Mouse (Mus musculus) heart, adult 2 months (tissue): ENCODE measurements around the gene Fads6. TPM values are rescaled to one million over a fixed set of nuclear protein-coding genes. Genes with fewer than 3 reads are reported as not detected.

Experiments used
- DNase-seq, 2 experiments: peaks; one replicate each; pipeline ENCODE4 v3.0.0; 2021
- H3K27ac ChIP-seq: fragments of 200-600 bp; 2 replicates; pipeline ENCODE4 v1.8.1; 2022
- H3K27me3 ChIP-seq: fragments of 200-500 bp; 2 replicates; pipeline ENCODE4 v1.6.1; 2012; ENCODE audit warnings: mild to moderate bottlenecking, low read length, inconsistent platforms, mixed read lengths; ENCODE audit not compliant: control insufficient read depth, insufficient read depth
- H3K36me3 ChIP-seq: fragments of 200-500 bp; 2 replicates; pipeline ENCODE4 v1.6.1; 2012; ENCODE audit warnings: low read length, inconsistent platforms; ENCODE audit not compliant: control insufficient read depth, insufficient read depth
- H3K4me1 ChIP-seq: fragments of 200-500 bp; 2 replicates; pipeline ENCODE4 v1.6.1; 2011; ENCODE audit warnings: low read length; ENCODE audit not compliant: control insufficient read depth, insufficient read depth
- H3K4me3 ChIP-seq: fragments of 200-600 bp; 2 replicates; pipeline ENCODE4 v1.8.1; 2022
- H3K79me2 ChIP-seq: fragments of 200-500 bp; replicated peaks from 2 replicates; pipeline ENCODE4 v1.6.1; 2012; ENCODE audit warnings: mild to moderate bottlenecking, inconsistent platforms, low read length, moderate library complexity, mixed read lengths; ENCODE audit not compliant: control insufficient read depth, insufficient read depth
- H3K9ac ChIP-seq: fragments of 200-500 bp; 2 replicates; pipeline ENCODE4 v1.6.1; 2012; ENCODE audit warnings: low read depth, mild to moderate bottlenecking, control low read depth, inconsistent platforms, low read length, mixed read lengths
- CTCF ChIP-seq: fragments of 200-600 bp; IDR thresholded peaks from 2 replicates; pipeline ENCODE4 v1.8.1; 2022; ENCODE audit warnings: antibody characterized with exemption, mild to moderate bottlenecking, moderate library complexity
- EP300 ChIP-seq: fragments of 200-500 bp; IDR thresholded peaks from 2 replicates; pipeline ENCODE4 v1.6.1; 2011; ENCODE audit warnings: low read depth, low read length, control low read depth; ENCODE audit not compliant: insufficient read depth
- POLR2A ChIP-seq: fragments of 200-500 bp; IDR thresholded peaks from 2 replicates; pipeline ENCODE4 v1.6.1; 2011; ENCODE audit warnings: mild to moderate bottlenecking, low read depth, low read length, control low read depth; ENCODE audit not compliant: insufficient read depth
- WGBS: fragments of 180-500 bp; shearing (Covaris S2); methylation state at CpG from one replicate; pipeline ENCODE4 v1.1.7; 2018; 5-methylcytosine and 5-hydroxymethylcytosine counted together
- intact Hi-C: fragments of 180-260 bp; cut with DNase I; formaldehyde crosslinking; loops from one replicate; pipeline ENCODE4 v1.15.1; 2025
- polyA plus RNA-seq: library from polyadenylated mRNA; depleted of rRNA; stranded (reverse); fragments of >200 nt; gene quantifications from 2 replicates; pipeline ENCODE4 v1.2.3, GENCODE M21; 2012
- total RNA-seq, 2 experiments: library from RNA; stranded (reverse); gene quantifications; 2 replicates each; pipeline ENCODE4 v1.2.3; 2021

The Fads6 gene
- total and polyA plus RNA-seq, 3 experiments = 1.6 to 1.9 (median 1.8) TPM

DNA sequence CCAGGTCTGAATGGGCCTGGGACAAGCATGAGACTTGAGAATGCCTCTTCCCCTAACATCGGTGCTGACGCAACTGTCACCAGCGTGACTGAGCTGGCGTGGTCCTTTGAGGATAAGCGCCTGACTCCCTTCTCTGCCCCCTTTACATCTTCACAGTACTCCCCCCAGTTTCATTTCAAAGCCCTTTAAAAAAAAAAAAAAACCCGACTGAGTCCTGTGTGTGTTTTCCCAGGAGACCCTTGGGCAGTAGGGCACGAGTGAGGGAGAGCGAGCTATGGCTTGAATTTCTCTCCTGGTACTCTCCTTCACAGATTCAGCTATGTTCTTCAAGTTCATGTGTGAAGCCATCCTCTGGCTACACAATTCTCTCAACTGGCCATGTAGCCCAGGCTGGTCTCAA, 697 bp upstream of the Fads6 start:
- TF ChIP-seq EP300 (no peak), POLR2A (no peak), CTCF (no peak)
- no peak for DNase-seq
- intact Hi-C loops = no loop called here
- H3K4me3 ChIP-seq = no peak overlapping the region
- H3K4me1 ChIP-seq = no peaks in the 10 kb centered on the region
- H3K27me3 ChIP-seq = 0 out of 2 replicates have a peak, but pooled peaks cover 3% of the 10 kb centered on the region
- 76% methylated on average over 8 of the region's 8 CpGs for WGBS
- H3K27ac ChIP-seq = no peak overlapping the region
- H3K9ac ChIP-seq = no peak overlapping the region
- no peaks in the 10 kb centered on the region for H3K79me2 ChIP-seq
- no peaks in the 10 kb centered on the region for H3K36me3 ChIP-seq

DNA sequence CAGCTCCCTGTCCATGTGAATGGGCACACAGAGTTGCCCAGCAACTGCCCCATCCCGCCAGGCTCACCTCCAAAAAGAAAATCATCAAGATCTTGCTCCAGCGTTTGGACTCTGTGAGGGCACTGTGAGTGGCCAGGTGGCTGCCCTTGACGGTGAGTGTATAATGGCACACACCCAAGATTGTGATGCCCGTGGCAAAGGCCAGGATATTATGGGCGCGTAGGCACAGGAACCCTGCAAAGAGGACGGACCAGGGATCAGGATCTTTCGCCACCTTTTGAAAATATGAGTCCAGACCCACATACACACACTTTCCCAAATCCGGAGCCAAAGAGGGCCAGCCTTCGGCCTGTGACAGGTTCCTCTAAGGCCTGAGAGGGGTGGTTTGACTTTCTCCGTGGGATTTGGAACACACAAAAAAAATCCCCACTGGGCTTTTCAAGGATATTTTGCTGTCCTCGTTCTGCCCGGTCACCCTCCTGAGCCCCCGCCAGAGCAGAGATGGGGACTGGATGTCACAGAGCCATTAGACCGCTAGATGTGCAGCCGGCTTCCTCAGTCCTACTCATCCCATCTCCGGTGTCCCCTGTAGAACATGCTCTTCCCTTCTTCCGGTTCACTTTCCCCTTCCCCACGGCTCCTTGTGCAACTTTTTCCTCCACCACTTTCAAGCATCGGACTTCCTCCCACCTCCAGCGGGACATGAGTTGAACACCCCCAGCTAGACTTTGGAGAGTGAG, 822 bp downstream of the Fads6 start:
- TF ChIP-seq EP300 = no peak
- no peak for DNase-seq
- no peaks in the 10 kb centered on the region for H3K79me2 ChIP-seq
- H3K27ac ChIP-seq = no peak overlapping the region
- H3K4me1 ChIP-seq = no peaks in the 10 kb centered on the region
- no peaks in the 10 kb centered on the region for H3K36me3 ChIP-seq
- peak overlapping the region; percentile 59; the same call in 1 of the 2 replicates for H3K4me3 ChIP-seq
- intact Hi-C loops = no loop called here
- WGBS = 46% methylated on average over 21 of the region's 21 CpGs
- peak overlapping the region; percentile 10 for H3K9ac ChIP-seq
- H3K27me3 ChIP-seq = 0 out of 2 replicates have a peak, but pooled peaks cover 3% of the 10 kb centered on the region

DNA sequence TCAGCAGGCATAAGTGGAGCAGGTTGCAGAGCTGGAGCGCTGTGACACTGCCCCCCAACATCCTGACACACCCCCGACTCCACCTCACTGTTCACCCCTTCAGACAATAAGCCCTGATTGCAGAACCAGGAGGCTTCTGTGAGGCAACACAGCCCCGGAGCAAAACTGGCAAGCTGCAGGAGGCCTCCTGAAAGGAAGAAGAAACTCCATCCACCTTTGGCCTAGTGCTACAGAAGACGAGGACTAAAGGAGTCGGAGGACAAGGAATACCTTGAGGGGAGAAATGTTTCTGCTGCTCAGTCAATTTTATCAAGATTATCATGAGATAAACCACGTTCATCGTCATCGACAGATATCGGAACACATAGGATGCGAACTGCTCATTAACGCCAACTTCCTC, 1.5 kb downstream of the Fads6 start:
- no peak for DNase-seq
- Histone ChIP-seq H3K4me1 (peaks cover 2% of the 10 kb centered on the region; the same call in 1 of the 2 replicates), H3K4me3 (no peak overlapping the region), H3K79me2 (no peaks in the 10 kb centered on the region), H3K27me3 (0 out of 2 replicates have a peak, but pooled peaks cover 3% of the 10 kb centered on the region), H3K9ac (no peak overlapping the region), H3K27ac (no peak overlapping the region), H3K36me3 (no peaks in the 10 kb centered on the region)
- TF ChIP-seq CTCF = no peak
- no peak for TF ChIP-seq EP300
- TF ChIP-seq POLR2A = no peak
- 89% methylated on average over 11 of the region's 11 CpGs for WGBS
- intact Hi-C loops = no loop called here

DNA sequence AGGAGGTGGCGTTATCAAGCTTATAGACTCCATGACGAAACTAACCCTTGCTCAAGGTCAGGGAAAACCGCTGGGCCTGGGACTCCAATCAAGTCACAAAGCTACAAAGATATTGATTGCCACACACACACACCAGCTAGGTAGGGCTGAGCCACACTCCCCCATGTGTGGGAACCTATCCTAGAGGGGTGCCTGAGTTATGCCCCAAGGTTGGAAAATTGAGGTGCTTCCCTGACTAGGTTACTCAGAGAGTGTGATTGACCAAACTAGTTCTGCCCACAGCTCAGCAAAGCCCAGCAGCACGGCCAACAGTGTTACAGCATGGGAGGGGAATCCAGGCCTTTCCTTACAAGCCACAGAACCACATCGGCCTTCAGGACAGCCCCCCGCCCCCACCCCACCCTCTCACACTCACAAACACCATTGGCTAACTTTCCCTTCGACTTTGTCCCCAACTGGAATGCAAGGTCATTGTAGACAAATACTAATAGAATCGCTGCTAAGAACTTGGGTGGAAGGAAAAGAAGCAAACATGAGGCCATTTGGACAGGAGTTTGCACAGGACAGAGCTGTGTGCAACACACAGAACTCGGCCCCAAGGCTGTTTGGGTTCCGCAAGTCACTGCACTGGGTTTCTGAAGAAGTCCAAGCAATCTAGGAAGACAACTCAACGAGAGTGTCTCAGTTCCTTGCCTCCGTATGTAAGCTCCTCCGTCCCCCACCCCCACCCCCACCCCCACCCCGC, 4.7 kb downstream of the Fads6 start:
- Histone ChIP-seq H3K4me1 (peaks cover 6% of the 10 kb centered on the region; the same call in 1 of the 2 replicates), H3K79me2 (no peaks in the 10 kb centered on the region), H3K36me3 (no peaks in the 10 kb centered on the region), H3K9ac (no peak overlapping the region), H3K27me3 (0 out of 2 replicates have a peak, but pooled peaks cover 3% of the 10 kb centered on the region), H3K4me3 (no peak overlapping the region), H3K27ac (no peak overlapping the region)
- DNase-seq = no peak
- TF ChIP-seq POLR2A (no peak), CTCF (no peak)
- intact Hi-C loops = no loop called here
- WGBS = 72% methylated on average over 14 of the region's 14 CpGs

DNA sequence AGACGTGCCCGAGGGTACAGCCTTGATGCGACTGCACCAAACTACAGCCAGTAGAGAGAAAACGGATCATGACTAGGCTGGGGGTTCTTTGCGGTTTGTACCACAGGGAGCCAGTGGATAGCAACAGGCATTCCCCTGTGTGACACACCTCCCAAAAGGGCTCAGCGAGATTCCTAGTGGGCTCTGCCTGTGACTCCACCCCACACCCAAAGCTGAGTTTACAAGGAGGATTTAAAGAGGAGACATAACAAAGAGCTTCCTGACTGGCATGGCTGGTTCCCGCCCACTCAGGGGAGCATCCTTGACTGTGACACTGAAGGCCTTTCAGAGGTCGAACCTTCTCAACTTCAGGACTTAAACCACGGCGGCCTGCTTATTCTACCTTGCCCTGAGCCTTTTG, 6.0 kb downstream of the Fads6 start:
- TF ChIP-seq CTCF (no peak), POLR2A (no peak), EP300 (no peak)
- H3K27me3 ChIP-seq = no peaks in the 10 kb centered on the region
- H3K36me3 ChIP-seq = no peaks in the 10 kb centered on the region
- WGBS = 83% methylated on average over 10 of the region's 10 CpGs
- no peak for DNase-seq
- no peak overlapping the region for H3K4me3 ChIP-seq
- H3K27ac ChIP-seq = no peak overlapping the region; the same call in 1 of the 2 replicates
- H3K79me2 ChIP-seq = no peaks in the 10 kb centered on the region
- H3K4me1 ChIP-seq = peaks cover 6% of the 10 kb centered on the region; the same call in 1 of the 2 replicates
- intact Hi-C loops = no loop called here
- no peak overlapping the region for H3K9ac ChIP-seq

DNA sequence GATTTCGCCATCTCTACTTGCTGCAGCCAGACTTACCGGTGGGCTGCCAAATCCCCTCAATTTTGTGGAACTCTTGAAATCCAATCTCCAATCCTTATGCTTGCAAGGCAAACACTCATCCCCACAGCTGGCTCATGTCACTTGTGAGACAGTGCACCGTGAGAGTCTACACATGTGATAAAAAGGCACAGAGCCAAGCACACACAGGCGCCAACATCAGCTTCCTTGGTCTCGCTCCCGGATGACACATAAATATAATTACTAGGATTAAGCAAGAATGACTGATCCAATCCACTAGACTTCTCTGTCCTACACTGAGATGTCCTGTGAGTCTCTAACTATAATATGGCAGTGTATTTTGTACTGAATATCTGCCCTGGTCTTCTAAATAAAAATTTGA, 6.5 kb downstream of the Fads6 start:
- H3K79me2 ChIP-seq = no peaks in the 10 kb centered on the region
- no peaks in the 10 kb centered on the region for H3K27me3 ChIP-seq
- peak overlapping the region; percentile 29; the same call in 1 of the 2 replicates for H3K27ac ChIP-seq
- peaks cover 6% of the 10 kb centered on the region; the same call in 1 of the 2 replicates for H3K4me1 ChIP-seq
- no peak for TF ChIP-seq CTCF
- peak; percentile 65; the same call in 1 of the 2 replicates for TF ChIP-seq EP300
- H3K4me3 ChIP-seq = no peak overlapping the region
- no peaks in the 10 kb centered on the region for H3K36me3 ChIP-seq
- intact Hi-C loops = no loop called here
- H3K9ac ChIP-seq = no peak overlapping the region
- 26% methylated on average over 6 of the region's 6 CpGs for WGBS
- peak; percentile 80 to 87 for DNase-seq
